Mouse (Mus musculus) kidney, adult 2 months (tissue): ENCODE results near the gene Ercc8. TPM values are rescaled to one million over a fixed set of nuclear protein-coding genes. Genes with fewer than 3 reads are reported as not detected.

Source experiments
- DNase-seq: peaks from one replicate; pipeline ENCODE4 v3.0.0; 2021
- H3K27ac ChIP-seq: fragments of 200-500 bp; 2 replicates; pipeline ENCODE4 v1.5.1; 2012; ENCODE audit warnings: low read depth, low read length, control low read depth, inconsistent platforms; ENCODE audit not compliant: insufficient read depth
- H3K27me3 ChIP-seq: fragments of 200-500 bp; replicated peaks from 2 replicates; pipeline ENCODE4 v1.6.1; 2012; ENCODE audit warnings: mild to moderate bottlenecking, moderate library complexity, low read length, inconsistent platforms; ENCODE audit not compliant: control insufficient read depth, insufficient read depth
- H3K36me3 ChIP-seq: fragments of 200-500 bp; 2 replicates; pipeline ENCODE4 v1.6.1; 2012; ENCODE audit warnings: mild to moderate bottlenecking, moderate library complexity, low read length, inconsistent platforms; ENCODE audit not compliant: control insufficient read depth, insufficient read depth
- H3K4me1 ChIP-seq: fragments of 200-500 bp; 2 replicates; pipeline ENCODE4 v1.6.1; 2011; ENCODE audit warnings: low read length; ENCODE audit not compliant: control insufficient read depth, insufficient read depth
- H3K4me3 ChIP-seq: fragments of 200-500 bp; 2 replicates; pipeline ENCODE4 v1.5.1; 2011; ENCODE audit warnings: mild to moderate bottlenecking, low read depth, low read length, control low read depth; ENCODE audit not compliant: insufficient read depth
- CTCF ChIP-seq: fragments of 200-500 bp; conservative IDR thresholded peaks from 2 replicates; pipeline ENCODE4 v1.5.1; 2011; ENCODE audit warnings: low read depth, mild to moderate bottlenecking, control low read depth, low read length, moderate library complexity, mixed read lengths; ENCODE audit not compliant: insufficient read depth, insufficient read length
- POLR2A ChIP-seq: fragments of 200-500 bp; IDR thresholded peaks from one replicate; pipeline ENCODE4 v1.6.1; 2011; ENCODE audit warnings: low read depth, low read length, control low read depth
- WGBS: fragments of 180-500 bp; shearing (Covaris S2); methylation state at CpG from one replicate; pipeline ENCODE4 v1.1.7; 2018; 5-methylcytosine and 5-hydroxymethylcytosine counted together
- polyA plus RNA-seq: library from polyadenylated mRNA; depleted of rRNA; stranded (reverse); fragments of >200 nt; gene quantifications from 2 replicates; pipeline ENCODE4 v1.2.3, GENCODE M21; 2012

The Ercc8 gene
- polyA plus RNA-seq, 1 experiment: 6.4 TPM

- no peaks in the 10 kb centered on the region for H3K27me3 ChIP-seq
- no peak overlapping the region for H3K27ac ChIP-seq
- H3K4me1 ChIP-seq: no peaks in the 10 kb centered on the region
- H3K4me3 ChIP-seq: no peak overlapping the region
- TF ChIP-seq POLR2A: no peak
- TF ChIP-seq CTCF: no peak
- DNase-seq: no peak
- peaks cover 3% of the 10 kb centered on the region; the same call in 1 of the 2 replicates for H3K36me3 ChIP-seq
- WGBS: 71% methylated on average over 8 of the region's 8 CpGs
These were observed 21.1 kb downstream of the Ercc8 start for GRCm38 (mm10) chr13:108179618-108180017.

GRCm38 (mm10) chr13:108180821-108181220 is 22.3 kb downstream of the Ercc8 start:
- Histone ChIP-seq H3K27me3 (no peaks in the 10 kb centered on the region), H3K27ac (peak overlapping the region; percentile 50), H3K36me3 (peaks cover 3% of the 10 kb centered on the region; the same call in 1 of the 2 replicates), H3K4me3 (no peak overlapping the region), H3K4me1 (no peaks in the 10 kb centered on the region)
- DNase-seq: no peak
- no peak for TF ChIP-seq POLR2A
- no peak for TF ChIP-seq CTCF
- 63% methylated on average over 5 of the region's 5 CpGs for WGBS

GRCm38 (mm10) chr13:108184743-108185255 is 26.3 kb downstream of the Ercc8 start:
- H3K4me1 ChIP-seq: no peaks in the 10 kb centered on the region
- TF ChIP-seq CTCF (no peak), POLR2A (no peak)
- H3K36me3 ChIP-seq: no peaks in the 10 kb centered on the region; the same call in 1 of the 2 replicates

GRCm38 (mm10) chr13:108185530-108185929 is 27.0 kb downstream of the Ercc8 start:
- Histone ChIP-seq H3K36me3 (no peaks in the 10 kb centered on the region; the same call in 1 of the 2 replicates), H3K27me3 (no peaks in the 10 kb centered on the region), H3K4me3 (no peak overlapping the region), H3K4me1 (no peaks in the 10 kb centered on the region), H3K27ac (no peak overlapping the region)
- WGBS: 98% methylated on average over 3 of the region's 3 CpGs
- no peak for DNase-seq
- TF ChIP-seq POLR2A (no peak), CTCF (no peak)

More at GRCm38 (mm10) chr13:108184743-108185255, 26.3 kb downstream of the Ercc8 start:
- DNase-seq: no peak
- Histone ChIP-seq H3K27ac (no peak overlapping the region), H3K27me3 (no peaks in the 10 kb centered on the region), H3K4me3 (no peak overlapping the region)

- H3K4me1 ChIP-seq: no peaks in the 10 kb centered on the region
- H3K27me3 ChIP-seq: no peaks in the 10 kb centered on the region
- TF ChIP-seq CTCF (no peak), POLR2A (no peak)
- H3K27ac ChIP-seq: no peak overlapping the region
- peak; percentile 13 for DNase-seq
- no peak overlapping the region for H3K4me3 ChIP-seq
- no peaks in the 10 kb centered on the region for H3K36me3 ChIP-seq
- 60% methylated on average over 4 of the region's 4 CpGs for WGBS
These were observed 29.5 kb downstream of the Ercc8 start for GRCm38 (mm10) chr13:108187994-108188393.

GRCm38 (mm10) chr13:108191074-108191720 is 32.7 kb downstream of the Ercc8 start:
- no peak overlapping the region for H3K4me3 ChIP-seq
- DNase-seq: peak; percentile 73
- no peaks in the 10 kb centered on the region; the same call in 1 of the 2 replicates for H3K36me3 ChIP-seq
- 39% methylated on average over 11 of the region's 11 CpGs for WGBS
- no peak overlapping the region for H3K27ac ChIP-seq
- TF ChIP-seq POLR2A: no peak
- TF ChIP-seq CTCF: peak; percentile 82
- no peaks in the 10 kb centered on the region for H3K27me3 ChIP-seq
- H3K4me1 ChIP-seq: no peaks in the 10 kb centered on the region

GRCm38 (mm10) chr13:108195474-108195873 is 36.9 kb downstream of the Ercc8 start:
- H3K36me3 ChIP-seq: no peaks in the 10 kb centered on the region; the same call in 1 of the 2 replicates
- H3K4me1 ChIP-seq: no peaks in the 10 kb centered on the region
- no peaks in the 10 kb centered on the region for H3K27me3 ChIP-seq
- WGBS: 86% methylated on average over 6 of the region's 6 CpGs
- H3K27ac ChIP-seq: no peak overlapping the region
- H3K4me3 ChIP-seq: no peak overlapping the region
- no peak for DNase-seq
- TF ChIP-seq CTCF (no peak), POLR2A (no peak)
